Mouse (Mus musculus) embryonic fibroblast, embryonic 13.5 days (primary cell): Measurements from ENCODE around the gene Myrfl.

Experiments
- CTCF ChIP-seq: IDR thresholded peaks from 2 replicates; pipeline ENCODE4 v1.5.1; 2011; ENCODE audit warnings: mild to moderate bottlenecking, control low read depth, low read length, moderate library complexity, borderline replicate concordance; ENCODE audit not compliant: insufficient read depth
- POLR2A ChIP-seq: IDR thresholded peaks from 2 replicates; pipeline ENCODE4 v1.6.1; 2011; ENCODE audit warnings: low read depth, mild to moderate bottlenecking, control low read depth, low read length, moderate library complexity

DNA sequence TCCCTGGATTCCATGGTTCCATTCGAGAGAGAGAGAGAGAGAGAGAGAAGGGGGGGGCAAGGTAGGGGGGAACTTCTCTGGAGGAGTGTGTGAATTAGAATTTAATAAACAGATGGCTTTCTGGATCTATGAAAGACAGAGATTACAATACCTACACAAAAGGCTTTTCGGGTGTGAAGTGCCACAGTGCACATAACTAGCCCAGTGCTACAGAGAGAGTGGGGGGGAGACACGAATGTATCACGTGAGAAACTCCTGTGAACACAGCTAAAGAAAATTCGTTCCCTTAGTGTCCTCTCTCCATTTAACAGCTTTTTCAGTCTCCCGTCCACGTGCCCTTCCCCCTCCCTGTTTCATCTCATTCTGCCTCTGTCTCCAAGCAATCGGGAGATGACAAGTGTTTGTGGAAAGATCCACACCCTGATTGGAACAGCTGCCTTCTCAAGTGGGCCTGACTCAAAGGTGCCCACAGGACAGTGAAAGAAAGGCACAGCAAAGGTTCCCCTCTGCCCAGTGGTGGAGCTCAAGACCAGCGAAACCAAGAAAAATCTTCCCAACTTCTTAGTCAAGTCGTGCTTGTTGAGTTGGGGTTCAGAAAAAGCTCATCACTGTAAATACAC, 166.6 kb downstream of the Myrfl start:
- TF ChIP-seq CTCF (no peak), POLR2A (no peak)
